Mouse (Mus musculus): ENCODE measurements around the gene Rad9b.

Rad9b gene

GRCm38 (mm10) chr5:122353807-122354491, at the start of gene Rad9b, which contains the start of gene Vps29:
Rad9b (minus strand) TSS chr5:122354233.
Vps29 (plus strand) TSS chr5:122354369.
- DNase-seq (ENCODE audit: low read depth), result peak; percentile 100

GRCm38 (mm10) chr5:122403362-122403761, 49.3 kb upstream of the Rad9b start:
- no peak for DNase-seq (ENCODE audit: low read depth)

GRCm38 (mm10) chr5:122402772-122403171, 48.7 kb upstream of the Rad9b start:
- DNase-seq (ENCODE audit: low read depth), result no peak

- DNase-seq (ENCODE audit: low read depth), result no peak
Observed at GRCm38 (mm10) chr5:122402160-122402559, 48.1 kb upstream of the Rad9b start.

- DNase-seq (ENCODE audit: low read depth), result no peak
Observed at GRCm38 (mm10) chr5:122401303-122401640, 47.2 kb upstream of the Rad9b start.

- no peak for DNase-seq (ENCODE audit: low read depth)
Observed at GRCm38 (mm10) chr5:122400628-122401302, 46.7 kb upstream of the Rad9b start.

- no peak for DNase-seq (ENCODE audit: low read depth)
Observed at GRCm38 (mm10) chr5:122399871-122400270, 45.8 kb upstream of the Rad9b start.

GRCm38 (mm10) chr5:122397495-122397894, 43.5 kb upstream of the Rad9b start:
- no peak for DNase-seq (ENCODE audit: low read depth)

- no peak for DNase-seq (ENCODE audit: low read depth)
Observed at GRCm38 (mm10) chr5:122396791-122397190, 42.8 kb upstream of the Rad9b start.

- DNase-seq (ENCODE audit: low read depth), result peak; percentile 75
Observed at GRCm38 (mm10) chr5:122393887-122394286, 39.9 kb upstream of the Rad9b start.

GRCm38 (mm10) chr5:122392227-122393004, 38.4 kb upstream of the Rad9b start:
- no peak for DNase-seq (ENCODE audit: low read depth)

GRCm38 (mm10) chr5:122391786-122392180, 37.8 kb upstream of the Rad9b start, which contains the start of gene Arpc3:
Arpc3 (plus strand) TSS chr5:122391878.
- DNase-seq (ENCODE audit: low read depth), result peak; percentile 82

GRCm38 (mm10) chr5:122391178-122391785, 37.2 kb upstream of the Rad9b start:
- no peak for DNase-seq (ENCODE audit: low read depth)

GRCm38 (mm10) chr5:122390671-122391070, 36.6 kb upstream of the Rad9b start:
- DNase-seq (ENCODE audit: low read depth), result no peak

GRCm38 (mm10) chr5:122390006-122390405, 36.0 kb upstream of the Rad9b start:
- no peak for DNase-seq (ENCODE audit: low read depth)

- DNase-seq (ENCODE audit: low read depth), result peak; percentile 63
Observed at GRCm38 (mm10) chr5:122379374-122380155, 25.5 kb upstream of the Rad9b start.

- DNase-seq (ENCODE audit: low read depth), result no peak
Observed at GRCm38 (mm10) chr5:122378171-122378570, 24.1 kb upstream of the Rad9b start.

- DNase-seq (ENCODE audit: low read depth), result no peak
Observed at GRCm38 (mm10) chr5:122377101-122377833, 23.2 kb upstream of the Rad9b start.

GRCm38 (mm10) chr5:122372878-122373277, 18.8 kb upstream of the Rad9b start:
- no peak for DNase-seq (ENCODE audit: low read depth)

GRCm38 (mm10) chr5:122372192-122372769, 18.2 kb upstream of the Rad9b start, which contains the start of gene Fam216a:
Fam216a (minus strand) TSS chr5:122372364.
- peak; percentile 100 for DNase-seq (ENCODE audit: low read depth)

Data from c-Kit-positive CD71-positive TER-119-negative erythroid progenitor cells, embryonic 14.5 days (primary cell).